Mouse (Mus musculus): ENCODE data around the gene Rbbp8nl.

Gene Rbbp8nl

DNA sequence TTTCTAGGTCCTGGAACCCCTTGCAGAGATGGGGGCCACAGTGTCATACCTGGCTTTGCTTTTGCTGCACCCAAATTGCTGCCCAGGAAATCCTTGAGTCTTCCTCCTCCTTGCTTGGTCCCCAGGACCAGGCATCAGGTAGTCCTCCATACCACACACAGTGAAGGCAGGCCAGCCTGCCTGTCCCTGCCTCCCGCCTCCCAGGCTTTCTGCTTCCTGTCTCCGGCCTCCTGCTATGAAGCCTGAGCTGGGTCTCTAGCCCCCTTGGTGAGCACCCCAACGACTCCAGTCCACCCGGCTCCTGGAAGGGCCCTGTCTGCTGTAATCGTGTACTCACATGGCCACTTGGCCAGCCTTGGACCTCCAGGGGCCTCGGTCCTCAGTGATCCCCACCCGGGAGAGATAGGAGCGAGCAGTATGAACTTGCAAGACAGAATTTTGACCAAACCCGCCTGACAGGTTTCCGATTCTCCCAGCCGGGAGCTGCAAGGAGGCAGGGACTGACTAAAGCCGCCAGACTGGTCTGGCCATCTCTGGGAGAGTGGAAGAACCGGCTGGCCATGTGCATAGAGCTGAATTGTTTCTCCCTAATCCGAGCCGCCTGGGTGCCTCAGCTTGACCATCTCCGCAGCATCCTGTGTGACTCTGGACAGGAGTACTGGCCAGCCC lies at the start of gene Rbbp8nl:
Rbbp8nl (minus strand) TSS at position 440 of the 669 bp plus-strand sequence.
- no peak for DNase-seq

DNA sequence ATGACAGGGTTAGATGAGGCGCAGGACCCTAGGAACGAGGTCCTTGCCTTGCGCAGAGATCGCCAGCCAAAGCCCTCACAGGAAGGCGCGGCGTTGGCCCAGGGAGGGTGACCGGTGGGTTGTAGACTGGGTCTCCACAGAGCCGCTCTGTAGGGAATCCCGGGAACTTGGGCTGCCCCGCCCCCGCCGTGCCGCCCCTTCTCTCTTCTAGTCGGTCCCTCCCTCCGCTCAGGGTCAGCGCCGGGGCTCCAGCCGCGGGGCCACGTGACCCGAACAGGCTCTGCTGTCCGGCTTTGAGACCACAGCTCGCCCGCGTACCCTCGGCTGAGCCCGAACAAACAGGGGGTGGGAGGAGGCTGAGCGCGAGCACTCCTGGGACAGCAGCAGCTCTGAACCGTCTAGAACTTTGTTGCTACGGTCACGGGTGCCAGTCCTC lies 44.9 kb upstream of the Rbbp8nl start, which contains the start of gene Gata5:
Gata5 (minus strand) TSS at position 149 of the 436 bp plus-strand sequence.
- no peak for DNase-seq

DNA sequence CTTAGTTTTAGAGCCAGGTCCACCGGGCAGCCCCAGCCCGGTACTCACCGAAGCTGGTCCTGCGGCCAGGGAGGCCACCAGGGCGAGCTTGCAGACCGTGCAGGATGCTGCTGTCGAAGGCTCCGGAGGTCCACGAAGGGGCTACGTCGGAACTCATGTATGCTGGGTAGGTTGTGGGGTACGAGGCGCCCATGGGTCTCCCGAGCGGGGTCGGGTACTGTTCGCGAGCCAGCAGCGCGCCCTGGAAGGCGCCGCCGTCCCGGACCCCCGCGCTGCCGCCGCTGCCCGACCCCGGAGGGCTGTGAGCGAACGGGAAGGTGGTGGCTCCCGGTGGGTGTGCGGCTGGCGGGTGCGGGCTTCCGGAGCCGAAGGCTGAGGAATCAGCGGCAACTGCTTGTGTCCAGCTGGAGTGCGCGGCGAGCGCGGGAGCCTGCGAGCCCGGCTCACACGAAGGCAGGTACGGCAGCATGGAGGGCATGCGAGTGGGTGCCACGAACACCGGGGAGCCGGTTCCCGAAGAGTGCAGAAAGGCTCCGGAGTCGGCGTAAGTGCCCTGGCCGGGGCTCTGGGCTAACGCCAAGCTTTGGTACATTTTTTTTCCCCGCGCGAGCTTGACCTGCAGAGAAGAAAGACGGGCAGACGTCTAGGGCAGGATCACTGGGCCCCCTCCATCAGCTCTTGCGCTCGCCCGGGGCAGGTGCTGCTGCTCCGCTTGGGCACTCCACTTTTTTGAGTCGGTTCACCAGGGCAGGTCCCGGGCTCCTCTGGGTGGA lies 44.3 kb upstream of the Rbbp8nl start:
- no peak for DNase-seq

DNA sequence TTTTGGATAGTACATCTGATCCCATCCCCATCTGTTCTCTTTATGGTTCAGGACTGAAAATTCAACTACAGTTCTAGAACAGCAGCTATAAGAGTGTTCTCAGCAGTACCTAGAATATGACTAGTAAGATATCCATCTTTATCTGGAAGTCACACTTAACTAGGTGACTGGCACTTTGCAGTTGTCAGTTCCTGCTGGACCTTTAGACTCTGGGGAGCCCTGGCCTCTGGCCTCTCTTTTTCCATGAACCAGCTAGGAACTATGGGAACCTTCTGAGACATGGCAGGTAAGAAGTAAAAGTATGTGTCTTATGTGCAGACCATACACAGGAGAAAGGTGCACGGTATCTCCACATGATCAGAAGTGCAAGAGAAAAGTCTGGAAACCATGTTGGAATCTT lies 39.8 kb upstream of the Rbbp8nl start:
- no peak for DNase-seq

- DNase-seq = no peak
Measured at GRCm38 (mm10) chr2:180322674-180323355, 33.1 kb upstream of the Rbbp8nl start.

GRCm38 (mm10) chr2:180320216-180320615 lies 30.5 kb upstream of the Rbbp8nl start:
- DNase-seq = no peak

DNA sequence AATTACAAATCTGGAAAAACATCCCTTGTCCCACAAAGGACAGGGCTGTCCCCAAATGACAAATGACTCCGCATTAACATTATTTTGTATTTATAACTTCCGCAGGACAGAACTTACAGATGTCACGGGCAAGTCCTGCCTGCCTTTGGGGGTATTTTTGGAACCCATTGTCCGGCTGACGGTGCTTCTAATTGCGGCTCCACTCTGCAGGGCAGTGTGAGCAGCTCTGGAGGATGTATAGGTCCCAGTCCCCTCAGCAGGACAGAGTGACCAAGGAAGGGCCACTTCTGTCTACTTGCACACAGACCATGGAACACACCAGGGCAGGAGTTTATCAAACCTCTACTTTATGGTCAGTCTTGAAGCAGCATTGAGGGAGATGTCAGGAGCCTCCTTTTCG lies 27.9 kb upstream of the Rbbp8nl start:
- DNase-seq = no peak

- DNase-seq = no peak
Measured at GRCm38 (mm10) chr2:180314292-180314691, 24.6 kb upstream of the Rbbp8nl start.

DNA sequence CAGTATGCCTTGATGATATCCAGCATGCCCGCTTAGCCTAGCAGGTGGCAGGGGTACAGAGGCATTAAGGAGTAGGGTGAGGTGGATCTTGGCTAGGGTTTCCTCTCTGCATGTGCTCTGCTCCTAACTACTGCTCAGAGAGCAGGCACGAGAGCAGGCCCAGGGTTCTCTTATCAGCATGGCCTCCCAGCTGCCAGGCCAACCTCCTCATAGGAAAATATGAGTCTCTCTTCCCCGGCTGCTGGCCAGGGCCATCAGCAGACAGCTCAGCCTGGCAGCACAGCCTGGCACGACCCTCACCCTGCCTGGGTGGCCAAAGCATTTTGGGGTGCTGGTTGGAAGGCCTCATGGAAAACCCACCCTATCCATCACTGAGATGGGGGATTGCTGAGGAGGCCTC lies 21.5 kb upstream of the Rbbp8nl start:
- no peak for DNase-seq

DNA sequence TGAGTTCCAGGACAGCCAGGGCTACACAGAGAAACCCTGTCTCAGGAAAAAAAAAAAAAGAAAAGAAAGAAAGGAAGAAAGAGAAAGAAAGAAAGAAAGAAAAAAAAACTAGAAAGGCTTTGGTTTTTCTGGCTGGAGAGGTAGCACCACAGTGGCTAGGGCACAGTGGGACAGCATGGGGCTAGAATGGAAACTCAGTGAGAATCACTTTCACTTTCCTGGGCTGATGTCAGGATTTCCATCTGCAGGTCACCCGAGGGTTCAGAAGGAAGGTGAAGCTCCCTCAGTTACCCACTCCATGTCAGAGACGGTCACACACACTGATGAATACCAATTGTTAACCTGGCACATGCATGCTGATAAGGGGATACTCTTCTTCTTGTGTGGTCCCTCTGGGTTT lies 18.0 kb upstream of the Rbbp8nl start:
- no peak for DNase-seq

DNA sequence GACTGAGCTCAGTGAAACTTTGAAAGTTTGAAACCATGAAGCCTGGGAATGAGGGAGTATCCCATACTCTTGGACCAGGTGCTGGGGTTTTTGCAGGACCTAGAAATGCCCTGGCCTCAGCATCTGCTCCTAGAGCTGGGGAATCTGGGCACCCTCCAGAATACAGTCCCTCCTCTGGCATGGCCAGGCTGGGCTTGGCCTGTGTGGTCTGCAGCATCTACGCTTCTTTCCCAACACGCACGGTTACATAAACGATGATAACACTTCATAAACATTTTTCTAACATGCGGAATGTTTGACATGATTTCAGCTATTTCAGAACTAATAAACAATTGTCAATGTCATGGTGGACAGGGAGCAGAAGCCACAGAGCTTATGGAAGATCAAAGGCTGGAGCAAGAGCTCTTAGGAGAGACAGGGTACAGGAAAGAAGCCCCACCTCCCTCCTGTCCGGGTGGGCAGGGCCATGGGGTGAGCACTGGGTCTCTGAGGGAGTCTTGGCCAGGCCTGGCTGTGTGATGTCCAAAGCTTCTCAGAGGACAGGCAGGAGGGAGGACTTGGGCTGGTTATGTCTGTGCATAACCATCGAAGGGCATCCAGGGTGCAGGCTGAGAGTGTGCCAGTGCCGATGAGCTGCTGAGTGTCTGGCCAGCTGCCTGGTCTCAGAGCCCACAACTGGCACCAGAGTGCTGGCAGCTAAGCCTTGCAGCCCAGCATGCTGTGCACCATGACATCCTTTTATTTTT lies 16.9 kb upstream of the Rbbp8nl start:
- no peak for DNase-seq

DNA sequence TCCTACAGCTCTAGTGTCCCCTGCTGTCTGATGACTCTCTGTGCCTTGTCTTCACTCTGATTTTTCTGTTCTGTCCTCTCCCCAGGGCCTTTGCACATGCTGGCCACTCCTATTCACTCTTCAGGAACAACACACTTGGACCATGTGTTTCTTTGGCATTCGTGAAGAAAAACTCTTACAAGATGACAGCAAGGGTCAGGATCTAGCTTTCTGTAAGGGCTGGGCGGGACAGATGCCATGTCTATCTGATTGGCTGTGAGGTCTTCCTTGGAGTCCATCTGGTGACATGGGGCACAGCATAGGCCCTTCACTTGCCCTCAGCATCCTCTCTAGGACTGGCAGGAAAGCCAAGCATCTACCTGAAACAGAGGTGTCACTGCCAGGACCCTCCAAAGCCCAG lies 16.3 kb upstream of the Rbbp8nl start:
- DNase-seq = no peak

DNA sequence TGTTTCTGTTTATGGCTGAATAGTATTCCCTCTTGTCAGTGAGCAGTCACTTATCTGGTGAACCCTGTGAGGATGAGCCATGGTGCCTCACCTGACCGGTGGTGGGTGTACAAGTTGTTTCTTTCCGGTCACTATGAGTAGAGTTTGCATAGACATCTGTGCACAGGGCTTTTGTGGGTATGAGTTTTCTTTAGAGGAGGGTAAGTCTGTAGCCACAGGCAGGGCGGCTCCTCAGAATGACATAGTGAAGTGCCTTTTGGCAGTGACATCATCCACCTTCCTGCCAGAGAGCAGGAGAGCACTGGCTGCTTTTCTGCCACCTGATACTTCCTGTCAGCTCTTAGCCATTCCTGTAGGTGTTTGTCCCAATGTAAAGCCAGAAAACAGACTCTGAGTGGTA lies 15.8 kb upstream of the Rbbp8nl start:
- DNase-seq = no peak

- DNase-seq = no peak
Measured at GRCm38 (mm10) chr2:180304554-180304953, 14.9 kb upstream of the Rbbp8nl start.

DNA sequence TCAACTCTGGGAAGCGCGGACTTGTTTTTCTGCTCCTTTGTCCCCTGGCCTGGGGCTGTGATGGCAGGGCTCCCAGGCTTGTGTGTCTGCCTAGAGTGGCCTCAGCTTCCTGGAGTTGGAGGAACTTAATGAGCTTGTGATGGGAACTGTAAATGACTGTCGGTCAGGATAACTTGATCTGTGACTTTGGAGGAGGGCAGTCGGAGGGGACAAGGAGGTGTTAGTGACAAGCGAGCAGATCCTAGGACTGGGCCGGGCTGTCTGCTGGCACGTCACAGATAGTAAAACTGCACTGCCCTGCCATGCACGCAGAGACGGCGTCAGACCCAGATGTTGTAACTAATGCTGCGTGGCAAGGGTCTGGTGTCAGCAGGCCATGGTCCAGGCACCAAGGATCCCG lies 13.8 kb upstream of the Rbbp8nl start:
- DNase-seq = no peak

DNA sequence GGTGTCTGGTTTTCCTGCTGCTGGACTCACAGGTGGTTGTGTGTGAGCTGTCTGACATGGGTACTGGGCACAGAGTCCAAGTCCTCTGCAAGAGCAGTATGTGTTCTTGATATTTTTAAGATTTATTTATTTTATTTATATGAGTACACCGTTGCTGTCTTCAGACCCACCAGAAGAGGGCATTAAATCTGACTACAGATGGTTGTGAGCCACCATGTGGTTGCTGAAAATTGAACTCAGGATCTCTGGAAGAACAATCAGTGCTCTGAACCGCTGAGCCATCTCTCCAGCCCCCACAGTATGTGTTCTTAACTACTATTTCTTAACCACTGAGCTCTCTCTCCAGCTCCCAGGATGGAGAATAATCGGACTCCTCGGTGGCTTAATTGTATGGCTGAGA lies 12.5 kb upstream of the Rbbp8nl start:
- DNase-seq = no peak

GRCm38 (mm10) chr2:180300771-180301170 lies 11.1 kb upstream of the Rbbp8nl start:
- DNase-seq = no peak

DNA sequence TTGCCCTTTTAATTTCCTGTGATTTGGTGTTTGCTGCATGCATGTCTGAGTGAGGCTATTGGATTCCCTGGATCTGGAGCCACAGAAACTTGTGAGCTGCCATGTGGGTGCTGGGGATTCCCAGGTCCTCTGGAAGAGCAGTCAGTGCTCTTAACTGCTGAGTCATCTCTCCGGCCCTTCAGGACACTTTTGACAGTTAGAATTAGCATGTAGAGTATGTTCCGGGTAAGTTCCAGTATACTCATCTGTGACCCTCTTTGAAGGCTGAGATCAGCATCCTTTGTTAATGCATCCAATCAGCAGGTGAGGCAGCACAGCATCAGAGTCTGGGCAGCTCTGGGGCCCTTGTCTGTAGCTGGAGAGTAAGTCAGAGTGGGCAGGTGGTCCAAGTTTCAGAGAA lies 10.6 kb upstream of the Rbbp8nl start:
- no peak for DNase-seq

DNA sequence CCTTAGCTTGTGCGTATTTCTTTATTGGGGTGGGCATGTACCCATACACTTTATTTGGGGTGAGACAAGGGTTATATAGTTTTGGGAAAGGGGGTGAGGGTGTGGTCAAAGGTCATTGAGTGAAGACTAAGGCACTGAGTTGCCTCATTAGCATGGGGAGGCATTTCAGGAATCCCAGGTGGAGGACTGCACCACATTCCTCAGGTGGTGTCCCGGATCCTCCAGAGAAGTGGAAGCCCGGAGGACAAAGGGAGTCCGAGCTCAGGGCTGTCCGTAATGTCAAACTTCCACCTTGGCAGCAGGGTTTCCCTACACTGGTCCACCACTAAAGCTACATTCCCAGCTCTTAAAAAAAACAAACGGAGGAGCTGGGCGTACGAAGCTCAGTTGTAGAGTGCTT lies 3.2 kb upstream of the Rbbp8nl start:
- no peak for DNase-seq

DNA sequence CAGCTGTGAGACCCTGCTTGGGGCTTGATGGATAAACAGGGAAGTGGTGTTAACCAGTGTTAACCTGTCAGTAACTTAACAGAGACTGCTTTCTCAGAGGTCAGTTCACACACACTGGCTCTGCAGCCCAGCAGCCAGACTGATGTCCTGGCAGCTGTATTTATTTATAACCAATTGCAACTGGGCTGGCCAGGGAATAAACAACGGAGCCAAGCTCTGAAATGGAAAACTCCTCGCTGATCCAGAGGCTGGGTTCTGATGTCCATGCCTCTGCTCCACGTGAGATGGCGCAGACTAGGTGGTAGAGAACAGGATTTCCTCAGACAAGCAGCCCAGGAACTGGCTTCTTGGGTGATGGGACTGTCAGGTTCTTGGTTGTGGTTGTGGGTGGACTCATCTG lies 2.3 kb upstream of the Rbbp8nl start:
- no peak for DNase-seq

DNA sequence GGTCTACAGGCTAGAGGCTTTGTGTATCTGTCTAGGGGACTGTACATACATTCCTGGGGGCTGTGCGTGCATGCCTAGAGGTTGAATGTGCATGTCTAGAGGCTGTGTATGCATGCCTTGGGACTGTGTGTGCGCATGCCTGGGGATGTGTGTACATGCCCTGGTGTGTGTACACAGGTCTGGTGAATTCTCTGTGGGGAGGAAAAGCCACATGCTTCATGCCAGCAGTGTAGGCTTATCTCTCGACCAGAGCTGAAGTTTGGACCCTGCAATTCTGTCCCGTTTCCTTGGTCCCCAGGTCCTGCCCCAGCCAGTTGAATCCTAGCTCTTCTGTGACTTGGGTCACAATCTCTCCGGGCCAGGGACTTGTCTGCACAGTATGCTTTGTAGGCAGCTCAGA lies 1.9 kb upstream of the Rbbp8nl start:
- no peak for DNase-seq

GRCm38 (mm10) chr2:180290503-180290902 lies 824 bp upstream of the Rbbp8nl start:
- no peak for DNase-seq

GRCm38 (mm10) chr2:180288966-180289365 lies 713 bp downstream of the Rbbp8nl start:
- DNase-seq = no peak
